Mouse (Mus musculus) stomach, postnatal 0 days (tissue): ENCODE data around the gene Lrmda.

Source experiments
- CTCF ChIP-seq: IDR thresholded peaks from 2 replicates; pipeline ENCODE4 v1.5.1; 2016; ENCODE audit warnings: antibody characterized with exemption, low read depth, mild to moderate bottlenecking, moderate library complexity
- EP300 ChIP-seq: optimal IDR thresholded peaks from 2 replicates; pipeline ENCODE3; 2016; ENCODE audit warnings: antibody characterized with exemption

- no peak for TF ChIP-seq CTCF
- TF ChIP-seq EP300: no peak
Measured at GRCm38 (mm10) chr14:22810531-22810930, 791.0 kb downstream of the Lrmda start.
